Mouse (Mus musculus) forebrain, embryonic 12.5 days (tissue): ENCODE measurements around the gene Tcf25. TPM values are rescaled to one million over a fixed set of nuclear protein-coding genes. Genes with fewer than 3 reads are reported as not detected.
"Not testable (repeated sequence)": the region's sequence is repeated elsewhere in the genome, so short reads cannot be mapped to it uniquely, and the experiment has no call there.

Experiments
- ATAC-seq: fragments of 200-750 bp; cut with Nextera tagmentation; 2 replicates; pipeline ENCODE4 v1.8.0; 2017; ENCODE audit warnings: moderate TSS enrichment; ENCODE audit not compliant: low FRiP score
- H3K27ac ChIP-seq: fragments of 300-500 bp; sonication (generic); 2 replicates; pipeline ENCODE4 v1.5.1; 2016; ENCODE audit warnings: mild to moderate bottlenecking
- H3K27me3 ChIP-seq: fragments of 300-500 bp; sonication (generic); 2 replicates; pipeline ENCODE4 v1.6.1; 2016; ENCODE audit warnings: mild to moderate bottlenecking
- H3K36me3 ChIP-seq: fragments of 300-500 bp; sonication (generic); replicated peaks from 2 replicates; pipeline ENCODE4 v1.6.1; 2016; ENCODE audit warnings: mild to moderate bottlenecking
- H3K4me1 ChIP-seq: fragments of 300-500 bp; sonication (generic); 2 replicates; pipeline ENCODE4 v1.6.1; 2016
- H3K4me2 ChIP-seq: fragments of 300-500 bp; sonication (generic); 2 replicates; pipeline ENCODE4 v1.6.1; 2016; ENCODE audit warnings: mild to moderate bottlenecking, moderate library complexity
- H3K4me3 ChIP-seq: fragments of 300-500 bp; sonication (generic); replicated peaks from 2 replicates; pipeline ENCODE4 v1.5.1; 2016; ENCODE audit warnings: mild to moderate bottlenecking
- H3K9ac ChIP-seq: fragments of 300-500 bp; sonication (generic); 2 replicates; pipeline ENCODE4 v1.6.1; 2016; ENCODE audit warnings: mild to moderate bottlenecking
- H3K9me3 ChIP-seq: fragments of 300-500 bp; sonication (generic); 2 replicates; pipeline ENCODE4 v1.6.1; 2016
- WGBS: fragments of 180-500 bp; shearing (Covaris S2); methylation state at CpG from one replicate; pipeline ENCODE4 v1.1.7; 2016; 5-methylcytosine and 5-hydroxymethylcytosine counted together
- polyA plus RNA-seq: library from polyadenylated mRNA; unstranded; fragments of >200 nt; fragmentation: Nextera tagmentation; extraction: Ambion mirVana; gene quantifications from 2 replicates; pipeline ENCODE4 v1.2.1, GENCODE M21; 2016

Tcf25 gene
- polyA plus RNA-seq, 1 experiment from 2014 or later: 174 TPM

DNA sequence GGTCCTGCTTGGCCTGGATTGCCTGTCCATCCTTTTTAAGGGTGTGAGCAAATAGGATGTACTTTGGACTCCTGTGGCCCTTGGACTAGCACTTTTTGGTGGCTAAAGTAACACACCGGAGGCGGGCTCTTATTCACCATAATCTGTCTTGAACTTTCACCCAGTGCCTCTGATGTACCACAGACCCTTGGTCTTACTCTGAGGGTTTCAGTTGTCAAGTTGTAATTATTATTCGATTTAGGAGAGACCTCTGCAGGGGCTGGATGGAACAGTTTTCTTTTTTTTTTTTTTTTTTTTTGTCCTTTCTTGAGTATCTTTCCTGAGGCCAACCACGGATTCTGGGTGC lies 70.0 kb downstream of the Tcf25 start:
- peaks cover 9% of the 10 kb centered on the region for H3K4me1 ChIP-seq
- 22% methylated on average over 4 of the region's 4 CpGs for WGBS
- no peak for ATAC-seq
- no peak overlapping the region for H3K27ac ChIP-seq
- H3K9me3 ChIP-seq: no peaks in the 10 kb centered on the region
- H3K4me3 ChIP-seq: peak overlapping the region; percentile 72
- H3K9ac ChIP-seq: peak overlapping the region; percentile 75
- peak overlapping the region; percentile 72 for H3K4me2 ChIP-seq
- 0 out of 2 replicates have a peak, but pooled peaks cover 5% of the 10 kb centered on the region for H3K27me3 ChIP-seq
- H3K36me3 ChIP-seq: no peaks in the 10 kb centered on the region

GRCm38 (mm10) chr8:123444131-123444530 lies 70.6 kb downstream of the Tcf25 start:
- H3K9me3 ChIP-seq: no peaks in the 10 kb centered on the region
- 94% methylated on average over 6 of the region's 6 CpGs for WGBS
- peaks cover 9% of the 10 kb centered on the region for H3K4me1 ChIP-seq
- H3K27ac ChIP-seq: no peak overlapping the region
- H3K4me2 ChIP-seq: peak overlapping the region; percentile 72; the same call in 1 of the 2 replicates
- no peak overlapping the region for H3K9ac ChIP-seq
- peaks cover under 1% of the 10 kb centered on the region; the same call in 1 of the 2 replicates for H3K36me3 ChIP-seq
- H3K27me3 ChIP-seq: 0 out of 2 replicates have a peak, but pooled peaks cover 5% of the 10 kb centered on the region
- ATAC-seq: no peak
- no peak overlapping the region for H3K4me3 ChIP-seq

- WGBS: 92% methylated on average over 10 of the region's 10 CpGs
- Histone ChIP-seq H3K9ac (no peak overlapping the region), H3K27ac (no peak overlapping the region), H3K4me3 (no peak overlapping the region), H3K36me3 (peaks cover 11% of the 10 kb centered on the region; the same call in 1 of the 2 replicates), H3K4me2 (no peak overlapping the region), H3K4me1 (peaks cover 9% of the 10 kb centered on the region), H3K27me3 (0 out of 2 replicates have a peak, but pooled peaks cover 3% of the 10 kb centered on the region), H3K9me3 (no peaks in the 10 kb centered on the region)
- ATAC-seq: no peak
These were observed 72.4 kb downstream of the Tcf25 start for GRCm38 (mm10) chr8:123445981-123446380.

- Histone ChIP-seq H3K4me1 (peaks cover 9% of the 10 kb centered on the region), H3K36me3 (peaks cover 11% of the 10 kb centered on the region; the same call in 1 of the 2 replicates), H3K9me3 (no peaks in the 10 kb centered on the region), H3K27me3 (no peaks in the 10 kb centered on the region), H3K4me2 (no peak overlapping the region), H3K4me3 (no peak overlapping the region), H3K27ac (no peak overlapping the region), H3K9ac (no peak overlapping the region)
- ATAC-seq: no peak
- WGBS: 91% methylated on average over 6 of the region's 6 CpGs
These were observed 73.2 kb downstream of the Tcf25 start for GRCm38 (mm10) chr8:123446799-123447198.

- WGBS: 93% methylated on average over 5 of the region's 5 CpGs
- no peak overlapping the region for H3K27ac ChIP-seq
- no peaks in the 10 kb centered on the region for H3K4me1 ChIP-seq
- no peaks in the 10 kb centered on the region for H3K9me3 ChIP-seq
- no peaks in the 10 kb centered on the region for H3K27me3 ChIP-seq
- no peak for ATAC-seq
- H3K4me2 ChIP-seq: no peak overlapping the region
- no peak overlapping the region for H3K4me3 ChIP-seq
- H3K36me3 ChIP-seq: peaks cover 46% of the 10 kb centered on the region
- H3K9ac ChIP-seq: no peak overlapping the region
These were observed 77.2 kb downstream of the Tcf25 start for GRCm38 (mm10) chr8:123450783-123451182.

DNA sequence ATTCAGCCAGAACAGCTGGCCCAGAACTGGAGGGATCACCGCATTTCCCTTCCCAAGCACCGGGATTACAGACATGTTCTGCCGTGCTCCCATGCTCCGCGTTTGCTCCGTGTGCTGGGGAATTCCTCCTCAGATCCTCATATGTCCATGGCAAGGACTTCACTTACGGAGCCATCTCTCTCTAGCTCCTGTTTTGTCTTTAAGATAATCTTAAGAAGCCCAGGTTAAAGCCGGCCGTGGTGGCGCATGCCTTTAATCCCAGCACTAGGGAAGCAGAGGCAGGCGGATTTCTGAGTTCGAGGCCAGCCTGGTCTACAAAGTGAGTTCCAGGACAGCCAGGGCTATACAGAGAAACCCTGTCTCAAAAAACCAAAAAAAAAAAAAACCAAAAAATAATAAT lies 78.2 kb downstream of the Tcf25 start:
- not testable (repeated sequence) for ATAC-seq, H3K4me3 ChIP-seq, H3K4me2 ChIP-seq, H3K4me1 ChIP-seq, H3K27ac ChIP-seq, H3K9me3 ChIP-seq, H3K9ac ChIP-seq, H3K27me3 ChIP-seq
- WGBS: 94% methylated on average over 12 of the region's 12 CpGs
- H3K36me3 ChIP-seq: peaks cover 55% of the 10 kb centered on the region

DNA sequence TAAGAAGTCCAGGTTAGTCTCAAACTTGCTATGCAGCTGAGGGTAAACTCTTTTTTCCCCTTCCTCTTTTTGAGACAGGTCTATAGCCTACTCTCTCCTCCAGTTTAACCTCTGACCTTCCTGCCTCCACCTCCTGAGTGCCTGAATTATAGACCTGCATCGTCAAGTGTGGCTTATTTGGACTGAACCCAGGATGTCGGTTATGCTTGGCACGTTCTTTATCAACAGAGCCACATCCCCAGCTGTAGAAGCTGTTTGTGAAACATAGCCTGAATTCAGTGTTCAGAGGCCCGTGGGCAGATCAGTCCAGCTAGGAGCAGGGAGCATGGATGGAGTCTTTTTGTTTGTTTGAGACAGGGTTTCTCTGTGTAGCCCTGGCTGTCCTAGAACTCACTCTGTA lies 78.6 kb downstream of the Tcf25 start:
- Histone ChIP-seq H3K9me3 (no peaks in the 10 kb centered on the region), H3K4me3 (no peak overlapping the region), H3K4me1 (no peaks in the 10 kb centered on the region), H3K27ac (no peak overlapping the region), H3K4me2 (no peak overlapping the region), H3K9ac (no peak overlapping the region), H3K27me3 (no peaks in the 10 kb centered on the region), H3K36me3 (peaks cover 59% of the 10 kb centered on the region)
- WGBS: 87% methylated on average over 4 of the region's 4 CpGs
- ATAC-seq: no peak

- 83% methylated on average over 7 of the region's 7 CpGs for WGBS
- no peaks in the 10 kb centered on the region for H3K9me3 ChIP-seq
- H3K36me3 ChIP-seq: peaks cover 69% of the 10 kb centered on the region
- H3K27me3 ChIP-seq: no peaks in the 10 kb centered on the region
- H3K27ac ChIP-seq: no peak overlapping the region
- H3K4me3 ChIP-seq: no peak overlapping the region
- no peak overlapping the region for H3K4me2 ChIP-seq
- no peaks in the 10 kb centered on the region for H3K4me1 ChIP-seq
- no peak for ATAC-seq
- no peak overlapping the region for H3K9ac ChIP-seq
These were observed 79.7 kb downstream of the Tcf25 start for GRCm38 (mm10) chr8:123453291-123453690.

Other genes starting within 250 kb of the Tcf25 start
- gene Sult5a1, start 215.4 kb upstream of the Tcf25 start, polyA plus RNA-seq: 1.7 and 1.9 TPM in 2 replicates
- gene Dpep1, start 187.5 kb upstream of the Tcf25 start, polyA plus RNA-seq: 0.17 and 0.52 TPM in 2 replicates
- gene Chmp1a, start 161.0 kb upstream of the Tcf25 start, polyA plus RNA-seq: 150 and 155 TPM in 2 replicates
- gene Spata33, start 160.9 kb upstream of the Tcf25 start, polyA plus RNA-seq: 5.7 and 6.3 TPM in 2 replicates
- gene Cdk10, start 148.9 kb upstream of the Tcf25 start, polyA plus RNA-seq: 36.5 and 38.3 TPM in 2 replicates
- 1.4 and 1.6 TPM in 2 replicates for gene Spata2l, start 137.5 kb upstream of the Tcf25 start, polyA plus RNA-seq
- 25.8 and 27.5 TPM in 2 replicates for gene Zfp276, start 119.6 kb upstream of the Tcf25 start, polyA plus RNA-seq
- gene Vps9d1, start 119.4 kb upstream of the Tcf25 start, polyA plus RNA-seq: 31.0 and 34.9 TPM in 2 replicates
- 40.2 and 40.5 TPM in 2 replicates for gene Fanca, start 55.2 kb upstream of the Tcf25 start, polyA plus RNA-seq
- gene Spire2, start 41.0 kb upstream of the Tcf25 start, polyA plus RNA-seq: 19.9 and 21.8 TPM in 2 replicates
- 0.13 and 0.14 TPM in 2 replicates for gene Mc1r, start 33.4 kb downstream of the Tcf25 start, polyA plus RNA-seq
- gene Tubb3, start 37.7 kb downstream of the Tcf25 start, polyA plus RNA-seq: 827 and 897 TPM in 2 replicates
- gene Def8, start 49.8 kb downstream of the Tcf25 start, polyA plus RNA-seq: 42.9 and 46.6 TPM in 2 replicates
- gene Afg3l1, start 104.2 kb downstream of the Tcf25 start, polyA plus RNA-seq: 69.7 and 71.1 TPM in 2 replicates
- gene Dbndd1, start 141.7 kb downstream of the Tcf25 start, polyA plus RNA-seq: 38.8 and 42.6 TPM in 2 replicates
- 41.0 and 41.3 TPM in 2 replicates for gene Gas8, start 145.1 kb downstream of the Tcf25 start, polyA plus RNA-seq